In the genomic region with DNA sequence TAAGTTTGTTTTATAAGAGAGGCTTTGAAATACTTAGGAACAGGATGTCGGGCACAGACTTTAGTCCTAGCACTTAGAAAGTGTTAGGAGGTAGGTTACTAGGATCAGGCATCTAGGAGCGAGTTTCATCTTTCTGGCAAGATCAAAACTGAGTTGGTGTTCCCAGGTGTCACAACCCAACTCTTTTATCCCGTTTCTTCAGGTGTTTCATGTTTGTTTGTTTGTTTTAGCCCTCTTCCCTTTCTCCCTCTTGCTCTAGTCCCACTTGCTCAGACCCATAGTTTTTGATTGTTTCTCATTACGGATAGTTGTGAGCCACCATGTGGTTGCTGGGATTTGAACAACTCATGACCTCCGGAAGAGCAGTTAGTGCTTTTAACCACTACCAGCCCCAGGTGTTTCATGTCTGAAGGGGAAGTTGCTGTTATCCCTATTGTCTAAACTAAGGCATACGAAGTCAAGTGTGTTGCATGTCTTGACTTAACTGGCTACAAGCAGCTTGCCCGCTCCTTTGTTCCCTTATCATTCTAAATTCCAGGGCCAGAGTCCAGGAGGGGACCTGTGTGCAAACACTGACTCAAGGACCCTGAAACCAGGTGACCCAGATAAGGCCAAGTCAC, we compare ENCODE assay signal across 8 mouse cellular contexts. TPM values are rescaled to one million over a fixed set of nuclear protein-coding genes. Genes with fewer than 3 reads are reported as not detected.
DNase-seq lines count a peak whose midpoint lies in the region; ATAC-seq and TF ChIP-seq lines count a peak whose summit lies in the region.

No protein-coding gene starts in this region.

- no peaks in the 10 kb centered on the region for H3K79me2 ChIP-seq in liver, adult 2 months (ENCODE audit: control insufficient read depth, insufficient read depth, low read length)

- intact Hi-C loops in left cerebral cortex, postnatal 4 days (cut with DNase I) = no loop called here

- H3K9me3 ChIP-seq in embryonic facial prominence, embryonic 15.5 days (replicated peaks) = no peaks in the 10 kb centered on the region
- H3K9me3 ChIP-seq in liver, embryonic 11.5 days (ENCODE audit: control insufficient read depth, low read length) = no peaks in the 10 kb centered on the region
- H3K9me3 ChIP-seq in neural tube, embryonic 15.5 days (replicated peaks) = no peaks in the 10 kb centered on the region

- no peak for ATAC-seq in embryonic facial prominence, embryonic 15.5 days (ENCODE audit: insufficient number of reproducible peaks, low FRiP score, low TSS enrichment, low read depth)
- no peak for ATAC-seq in liver, embryonic 11.5 days (replicated peaks; ENCODE audit: low FRiP score)
- ATAC-seq in neural tube, embryonic 15.5 days (ENCODE audit: low FRiP score) = no peak

- TF ChIP-seq CTCF in liver, adult 2 months (IDR thresholded peaks at IDR 0.05; ENCODE audit: low read depth, low read length) = no peak

- no peak for DNase-seq in liver, adult 2 months (ENCODE audit: extremely low read depth, low read depth, low spot score)
- DNase-seq in liver = no peak
- DNase-seq in liver, embryonic 11.5 days (ENCODE audit: low spot score) = no peak
- DNase-seq in left cerebral cortex, postnatal 4 days = no peak
- no peak for DNase-seq in adrenal gland, adult 2 months
- no peak for DNase-seq in kidney, adult 18-20 months

- no peaks in the 10 kb centered on the region for H3K36me3 ChIP-seq in liver, adult 2 months (ENCODE audit: control insufficient read depth, insufficient read depth, low read length)
- H3K36me3 ChIP-seq in embryonic facial prominence, embryonic 15.5 days = no peaks in the 10 kb centered on the region
- no peaks in the 10 kb centered on the region for H3K36me3 ChIP-seq in liver, embryonic 11.5 days (ENCODE audit: control insufficient read depth, insufficient read depth, low read length)
- no peaks in the 10 kb centered on the region for H3K36me3 ChIP-seq in neural tube, embryonic 15.5 days

- TF ChIP-seq POLR2A in liver, adult 2 months (IDR thresholded peaks at IDR 0.05; ENCODE audit: extremely low read depth, insufficient read depth, low read length) = no peak

- H3K9ac ChIP-seq in liver, adult 2 months (ENCODE audit: low read depth, low read length) = no peak overlapping the region; the same call in 1 of the 2 replicates
- peak overlapping the region; percentile 49; the same call in 1 of the 2 replicates for H3K9ac ChIP-seq in embryonic facial prominence, embryonic 15.5 days
- H3K9ac ChIP-seq in liver, embryonic 11.5 days (ENCODE audit: low read depth, low read length) = peak overlapping the region; percentile 83
- peak overlapping the region; percentile 73 for H3K9ac ChIP-seq in neural tube, embryonic 15.5 days (replicated peaks)

- H3K27me3 ChIP-seq in liver, adult 2 months (ENCODE audit: control insufficient read depth, insufficient read depth, low read length) = no peaks in the 10 kb centered on the region
- no peaks in the 10 kb centered on the region for H3K27me3 ChIP-seq in embryonic facial prominence, embryonic 15.5 days
- no peaks in the 10 kb centered on the region for H3K27me3 ChIP-seq in liver, embryonic 11.5 days (replicated peaks; ENCODE audit: control insufficient read depth, insufficient read depth, low read length)
- H3K27me3 ChIP-seq in neural tube, embryonic 15.5 days (replicated peaks) = no peaks in the 10 kb centered on the region

- peak overlapping the region; percentile 66 for H3K4me2 ChIP-seq in embryonic facial prominence, embryonic 15.5 days (replicated peaks)
- peak overlapping the region; percentile 89 for H3K4me2 ChIP-seq in liver, embryonic 11.5 days
- H3K4me2 ChIP-seq in neural tube, embryonic 15.5 days = peak overlapping the region; percentile 85

- H3K27ac ChIP-seq in liver, adult 2 months (replicated peaks; ENCODE audit: insufficient read depth, low read depth, low read length) = peak overlapping the region; percentile 75
- peak overlapping the region; percentile 98 for H3K27ac ChIP-seq in embryonic facial prominence, embryonic 15.5 days (replicated peaks)
- H3K27ac ChIP-seq in liver, embryonic 11.5 days (ENCODE audit: low read depth, low read length) = peak overlapping the region; percentile 99
- peak overlapping the region; percentile 99 for H3K27ac ChIP-seq in neural tube, embryonic 15.5 days (replicated peaks)

- H3K4me1 ChIP-seq in liver, adult 2 months (ENCODE audit: control insufficient read depth, insufficient read depth, low read length) = peaks cover 2% of the 10 kb centered on the region; the same call in 1 of the 2 replicates
- peaks cover 16% of the 10 kb centered on the region for H3K4me1 ChIP-seq in embryonic facial prominence, embryonic 15.5 days
- H3K4me1 ChIP-seq in liver, embryonic 11.5 days (replicated peaks; ENCODE audit: control insufficient read depth, insufficient read depth, low read length) = peaks cover 9% of the 10 kb centered on the region
- H3K4me1 ChIP-seq in neural tube, embryonic 15.5 days = peaks cover 17% of the 10 kb centered on the region

- 76% methylated on average over 7 of the region's 7 CpGs for WGBS in liver, adult 2 months
- WGBS in embryonic facial prominence, embryonic 15.5 days = 65% methylated on average over 7 of the region's 7 CpGs
- WGBS in liver, embryonic 11.5 days = 63% methylated on average over 7 of the region's 7 CpGs
- 71% methylated on average over 7 of the region's 7 CpGs for WGBS in neural tube, embryonic 15.5 days

- peak overlapping the region; percentile 74 for H3K4me3 ChIP-seq in liver, adult 2 months (ENCODE audit: insufficient read depth, low read depth, low read length)
- peak overlapping the region; percentile 63 for H3K4me3 ChIP-seq in embryonic facial prominence, embryonic 15.5 days (replicated peaks)
- peak overlapping the region; percentile 63 for H3K4me3 ChIP-seq in liver, embryonic 11.5 days (ENCODE audit: low read depth, low read length)
- H3K4me3 ChIP-seq in neural tube, embryonic 15.5 days (replicated peaks) = peak overlapping the region; percentile 62

RNA-seq across cellular contexts. Expression of gene Ezr, which starts 46.1 kb away (rescaled TPM):
- 3.1 and 3.2 TPM in 2 replicates for total RNA-seq in liver, adult 2 months (2014; rRNA removed)
- 2.4 and 2.6 TPM in 2 replicates for polyA plus RNA-seq in liver, adult 2 months (2012; rRNA removed)
- polyA plus RNA-seq in embryonic facial prominence, embryonic 15.5 days (2015; fragmentation: Nextera tagmentation; extraction: Ambion mirVana) = 80.3 and 96.0 TPM in 2 replicates
- polyA plus RNA-seq in liver, embryonic 11.5 days (2014; fragmentation: Nextera tagmentation; extraction: Ambion mirVana) = 96.2 and 97.3 TPM in 2 replicates
- 48.0 and 90.3 TPM in 2 replicates for polyA plus RNA-seq in neural tube, embryonic 15.5 days (2015; fragmentation: Nextera tagmentation; extraction: Ambion mirVana)
- total RNA-seq in left cerebral cortex, postnatal 4 days (2021) = 10 to 100 TPM; 17.4 to 19.9 TPM
- 10 to 100 TPM; 23.2 to 27.3 TPM for total RNA-seq in adrenal gland, adult 2 months (2021)
- polyA plus RNA-seq in adrenal gland, adult 2 months (2012; rRNA removed) = 5.6 and 6.2 TPM in 2 replicates
